Mouse (Mus musculus): ENCODE data around the gene Cdk14.

Cdk14 gene

GRCm38 (mm10) chr5:4880331-4880730 lies 539.8 kb downstream of the Cdk14 start:
- DNase-seq: no peak

DNA sequence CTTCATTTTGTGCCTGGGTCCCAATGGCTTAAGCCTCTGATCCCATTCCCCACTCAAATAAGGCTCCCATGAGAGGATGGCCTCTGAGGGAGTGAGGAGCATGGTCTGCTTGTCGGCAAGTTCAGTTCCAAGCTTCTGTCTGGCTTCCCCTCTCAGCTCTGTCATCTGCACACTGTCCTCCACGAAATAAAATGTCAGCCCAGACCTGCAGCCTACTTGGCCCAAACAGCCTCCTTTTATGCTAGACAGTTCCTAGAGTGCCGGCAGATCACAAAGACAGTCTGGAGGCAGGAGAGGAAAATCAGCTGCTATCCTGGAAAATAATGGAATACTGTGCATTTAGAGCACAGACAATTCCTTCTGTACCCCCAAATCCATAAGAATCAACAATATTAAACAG lies 541.2 kb downstream of the Cdk14 start:
- no peak for DNase-seq

DNA sequence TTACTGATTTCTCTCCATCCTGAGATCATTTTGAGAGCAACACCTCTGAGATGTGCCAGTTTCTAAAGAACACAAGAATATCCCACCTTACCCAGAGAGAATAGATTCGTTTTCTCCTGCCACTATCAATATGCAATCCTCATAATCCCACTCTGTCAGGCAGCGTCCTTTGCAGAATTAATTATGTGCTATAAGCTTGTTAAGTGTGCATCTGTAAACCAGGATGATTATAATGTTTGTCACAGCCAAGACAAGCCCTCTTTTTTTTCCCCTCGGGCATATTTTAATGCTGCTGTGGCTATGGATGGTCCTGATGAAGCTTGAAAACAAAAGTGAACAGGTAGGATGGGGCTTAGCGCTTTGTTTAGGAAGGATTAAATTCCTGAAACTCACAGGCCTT lies 542.5 kb downstream of the Cdk14 start:
- no peak for DNase-seq

GRCm38 (mm10) chr5:4877131-4877631 lies 542.9 kb downstream of the Cdk14 start:
- DNase-seq: no peak

DNA sequence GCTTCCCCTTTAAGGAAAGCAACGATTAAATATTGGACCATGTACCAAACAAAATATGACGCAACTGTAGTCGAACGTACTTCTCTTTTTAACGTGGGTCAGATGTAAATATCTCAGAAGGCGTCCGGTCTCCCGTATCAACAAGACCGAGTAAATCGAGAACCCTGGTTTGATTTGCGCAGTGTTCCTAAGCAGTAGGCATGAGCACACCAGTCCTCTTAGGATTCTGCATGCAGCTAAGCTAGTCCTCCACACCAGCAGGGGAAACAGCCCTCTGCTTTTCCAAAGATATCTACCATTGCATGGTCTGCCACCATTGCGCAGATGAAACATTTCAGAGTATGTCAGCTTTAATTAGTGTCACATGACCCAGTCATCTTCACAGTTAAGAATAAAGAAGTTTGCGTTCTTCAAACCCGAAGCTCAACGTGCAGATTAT lies 543.4 kb downstream of the Cdk14 start:
- DNase-seq: no peak

DNA sequence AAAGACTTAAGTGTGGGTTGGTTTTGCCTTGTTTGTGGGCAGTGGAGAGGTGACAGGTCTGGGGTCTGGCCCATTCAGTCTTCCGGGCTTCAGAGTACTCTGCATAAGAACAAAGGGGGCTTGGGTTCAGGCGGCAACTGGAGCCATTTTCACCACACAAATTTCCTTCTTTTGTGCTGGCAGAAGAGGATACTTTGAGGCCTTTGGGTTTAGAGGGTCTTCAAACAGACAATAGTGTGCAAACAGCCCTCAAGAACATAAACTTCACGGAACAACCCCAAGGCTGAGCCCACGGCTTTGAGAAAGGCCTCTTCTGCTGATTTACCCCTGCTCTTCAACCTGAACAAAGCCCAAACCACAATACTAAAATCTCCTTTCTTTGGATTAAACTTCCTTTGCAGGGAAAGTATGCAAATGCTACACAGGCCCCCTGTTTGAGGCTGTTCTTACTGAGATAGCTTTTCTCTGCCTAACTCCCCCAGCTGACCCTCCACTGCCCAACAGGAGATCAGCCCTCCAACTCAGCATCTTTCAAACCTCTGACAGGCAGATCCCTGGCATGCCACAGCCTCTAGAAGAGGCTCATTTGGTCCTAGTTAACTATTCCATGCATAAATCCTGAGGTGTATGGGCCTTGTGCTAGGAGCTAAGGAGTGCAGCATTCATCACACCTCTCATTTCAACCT lies 549.9 kb downstream of the Cdk14 start:
- no peak for DNase-seq

GRCm38 (mm10) chr5:4868563-4869120 lies 551.5 kb downstream of the Cdk14 start:
- DNase-seq: no peak

- DNase-seq: no peak
These were observed 552.1 kb downstream of the Cdk14 start for GRCm38 (mm10) chr5:4867849-4868562.

DNA sequence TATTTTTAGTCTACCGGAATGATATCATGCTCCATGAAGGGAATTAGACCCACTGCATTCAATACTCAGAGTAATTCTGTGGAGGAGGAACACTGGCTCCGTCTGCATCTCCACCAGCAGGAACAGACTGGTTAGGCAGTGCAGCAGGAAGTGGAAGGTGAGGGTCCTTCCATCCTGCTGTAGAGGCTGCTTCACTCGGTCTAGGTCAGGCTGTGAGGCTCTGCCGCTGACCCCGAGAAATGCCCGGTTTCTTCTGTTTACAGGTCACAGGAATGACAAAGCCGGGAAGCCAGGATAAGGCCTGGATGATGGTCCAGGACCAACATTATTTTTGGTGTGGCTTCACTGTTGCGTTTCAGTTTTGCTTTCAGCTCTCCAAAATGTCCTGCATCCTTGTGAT lies 553.2 kb downstream of the Cdk14 start:
- DNase-seq: no peak

DNA sequence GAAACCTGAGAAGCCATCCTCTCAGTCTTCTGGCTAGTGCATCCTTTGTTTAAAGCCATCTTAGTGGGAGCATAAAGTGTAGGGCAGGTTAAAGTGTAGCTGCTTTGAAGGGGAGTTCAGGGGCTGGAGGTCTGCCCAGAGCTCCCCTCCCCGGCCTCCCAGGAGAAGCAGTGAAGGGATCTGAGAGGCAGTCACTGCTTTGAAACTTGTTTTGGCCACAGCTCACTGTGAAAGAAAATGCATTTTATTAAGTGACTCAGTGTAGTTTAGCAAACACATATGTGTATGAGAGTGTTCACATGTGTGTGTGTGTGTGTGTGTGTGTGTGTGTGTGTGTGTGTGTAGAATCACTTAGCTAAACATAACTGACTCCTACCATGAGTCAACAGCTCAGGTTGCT lies 554.0 kb downstream of the Cdk14 start:
- no peak for DNase-seq

- DNase-seq: no peak
These were observed 558.5 kb downstream of the Cdk14 start for GRCm38 (mm10) chr5:4861592-4861991.

- no peak for DNase-seq
These were observed 559.0 kb downstream of the Cdk14 start for GRCm38 (mm10) chr5:4861141-4861540.

GRCm38 (mm10) chr5:4858032-4858641 lies 562.0 kb downstream of the Cdk14 start:
- no peak for DNase-seq

DNA sequence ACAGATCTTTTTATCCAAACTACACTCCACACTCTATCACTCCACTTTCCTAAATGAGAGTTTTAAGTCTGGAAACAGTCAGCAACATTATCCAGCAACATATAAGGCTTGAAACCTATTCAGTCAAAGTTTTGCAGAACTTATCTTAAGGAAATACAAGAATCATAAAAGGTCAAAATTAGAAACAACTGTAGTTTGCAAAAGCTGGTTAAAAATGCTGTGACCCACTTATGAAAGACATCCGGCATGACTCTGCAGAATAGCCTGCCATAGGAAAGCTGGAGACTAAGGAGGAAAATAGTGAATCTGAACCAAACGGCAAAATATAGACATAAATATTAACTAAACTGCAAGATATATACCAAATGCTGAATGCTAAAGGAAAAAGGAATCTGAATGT lies 566.6 kb downstream of the Cdk14 start:
- no peak for DNase-seq

GRCm38 (mm10) chr5:4852711-4853320 lies 567.3 kb downstream of the Cdk14 start:
- DNase-seq: no peak

DNA sequence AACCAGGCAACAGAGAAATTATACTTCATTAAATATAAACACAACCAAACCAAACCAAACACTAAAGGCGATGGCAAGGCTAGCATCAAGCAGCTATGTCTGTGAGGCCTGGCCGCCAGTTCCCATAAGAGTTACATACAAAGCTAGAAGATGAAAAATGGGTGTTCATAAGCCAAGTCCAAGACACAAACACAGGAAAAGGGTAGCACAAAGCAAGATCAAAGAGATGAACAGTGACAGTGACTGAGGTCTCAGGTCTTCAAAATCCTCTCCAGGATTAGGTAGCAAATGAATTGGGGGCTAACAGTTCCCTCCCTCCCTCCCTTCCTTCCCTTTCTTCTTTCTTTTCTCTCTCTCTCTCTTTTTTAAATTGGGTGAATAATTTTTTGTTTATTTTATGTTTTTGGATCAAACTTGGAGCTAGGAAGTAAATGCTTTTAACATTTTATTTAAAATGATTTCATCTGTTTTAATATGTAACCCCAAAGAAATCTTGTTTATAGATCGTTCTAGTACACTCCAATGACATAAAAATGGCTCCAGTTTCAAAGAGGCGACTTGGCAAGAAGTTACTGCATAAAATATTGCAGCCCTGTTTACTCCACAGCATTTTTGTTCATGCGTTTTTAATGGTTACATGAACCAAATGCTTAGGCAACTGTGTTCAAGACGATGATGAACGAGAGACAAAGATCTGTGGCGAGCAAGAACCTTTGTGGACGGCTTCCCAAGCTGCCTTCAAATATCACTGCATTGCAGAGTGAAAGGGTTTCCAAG lies 568.0 kb downstream of the Cdk14 start:
- DNase-seq: no peak

DNA sequence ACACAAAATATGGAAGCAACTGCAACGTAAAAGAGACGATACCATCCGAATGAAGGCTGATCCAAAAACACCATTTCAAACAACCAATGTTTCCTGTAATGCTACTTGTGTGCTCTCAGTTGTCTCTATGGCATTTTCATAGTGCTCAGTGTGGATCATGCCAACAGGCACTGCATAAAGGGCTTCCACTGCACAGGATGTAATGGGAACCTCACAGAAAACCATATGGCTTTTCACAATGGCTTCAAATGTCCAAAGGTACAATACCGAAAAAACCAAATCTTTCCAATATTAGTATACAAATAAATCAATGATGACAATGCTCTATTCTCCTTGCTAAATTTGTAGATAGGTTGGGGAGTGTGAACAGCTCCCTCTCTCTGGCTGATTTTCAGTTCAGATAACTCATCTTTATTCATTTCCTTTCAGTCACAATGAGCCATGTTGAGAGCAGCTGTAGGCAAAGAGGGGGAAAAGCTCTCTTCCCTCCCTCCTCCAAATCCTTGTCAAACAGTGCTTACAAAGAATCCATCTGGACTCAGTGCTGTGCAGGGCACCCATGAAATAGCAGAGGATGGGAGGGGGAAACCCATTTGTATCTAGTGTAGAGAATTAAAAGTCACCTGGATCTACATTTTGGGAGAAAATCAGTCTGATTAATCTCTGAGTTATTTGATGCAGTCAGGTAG lies 568.7 kb downstream of the Cdk14 start:
- no peak for DNase-seq

- no peak for DNase-seq
These were observed 585.2 kb downstream of the Cdk14 start for GRCm38 (mm10) chr5:4834819-4835480.

DNA sequence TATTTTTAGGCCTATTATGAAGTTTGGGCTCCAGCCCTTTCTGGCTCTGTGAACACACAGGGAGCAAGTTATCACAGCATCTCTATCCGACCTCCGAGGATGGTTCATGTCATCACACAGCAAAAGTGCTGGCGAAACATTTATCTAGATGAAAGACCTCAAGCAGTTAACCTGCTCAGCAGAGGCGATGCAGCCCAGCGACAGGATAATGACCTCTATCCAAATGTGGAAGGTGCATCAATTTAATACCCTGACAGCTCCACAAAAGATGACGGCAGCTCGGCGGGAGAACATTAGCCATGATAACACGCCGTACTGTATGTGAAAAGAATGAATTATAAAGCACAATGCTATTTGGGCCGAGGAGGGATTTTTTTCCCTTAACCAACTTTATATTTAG lies 586.2 kb downstream of the Cdk14 start:
- DNase-seq: no peak

DNA sequence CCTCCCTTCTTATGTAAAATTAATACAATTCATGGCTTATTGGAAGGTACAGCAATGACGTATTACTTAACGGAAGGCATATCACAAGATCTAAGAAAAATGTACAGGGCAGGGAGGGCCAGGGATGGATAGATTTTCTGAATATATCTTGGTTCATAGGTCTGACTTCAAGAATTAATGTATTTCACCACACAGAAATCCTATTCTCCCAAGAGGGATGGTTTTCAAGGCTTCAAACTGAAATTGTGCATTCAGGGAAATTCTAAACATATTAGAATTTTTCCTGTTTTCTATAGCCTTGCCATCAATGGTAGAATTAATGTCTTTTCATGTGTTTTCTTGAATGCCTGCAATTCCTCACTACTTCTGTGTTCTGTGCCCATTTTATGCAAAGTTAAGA lies 593.2 kb downstream of the Cdk14 start:
- DNase-seq: no peak

DNA sequence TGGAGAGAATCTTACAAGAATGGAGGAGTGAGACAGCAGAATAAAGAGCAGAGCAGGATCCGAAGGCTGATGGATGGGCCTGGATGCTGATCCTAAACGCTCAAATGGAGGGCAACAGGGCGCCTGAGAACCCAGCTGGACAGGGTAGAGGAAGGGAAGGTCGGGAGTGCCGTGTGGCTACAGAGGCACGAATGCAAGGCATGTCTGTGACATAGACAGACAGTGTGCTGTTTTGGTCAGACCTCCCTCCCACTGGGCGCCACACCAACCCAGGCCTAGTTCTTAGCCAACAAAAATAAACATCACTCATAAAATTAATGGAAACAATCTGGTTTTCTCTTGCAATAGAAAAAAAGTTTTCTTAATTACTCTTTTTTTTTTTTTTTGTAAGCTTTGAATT lies 594.2 kb downstream of the Cdk14 start:
- no peak for DNase-seq
